Mouse (Mus musculus): ENCODE data around the gene Clcn6.

The Clcn6 gene

GRCm38 (mm10) chr4:147985205-147986132 lies 53.2 kb downstream of the Clcn6 start, which contains the start of gene Nppb:
Gene Nppb, plus strand, starts transcription at chr4:147985788.
- DNase-seq (ENCODE audit: low read depth), result peak; percentile 83

GRCm38 (mm10) chr4:147979441-147979860 lies 59.2 kb downstream of the Clcn6 start:
- no peak for DNase-seq (ENCODE audit: low read depth)

- no peak for DNase-seq (ENCODE audit: low read depth)
Observed at GRCm38 (mm10) chr4:147978391-147978790, 60.2 kb downstream of the Clcn6 start.

- DNase-seq (ENCODE audit: low read depth), result no peak
Observed at GRCm38 (mm10) chr4:147977726-147978125, 60.9 kb downstream of the Clcn6 start.

- no peak for DNase-seq (ENCODE audit: low read depth)
Observed at GRCm38 (mm10) chr4:147976237-147976636, 62.4 kb downstream of the Clcn6 start.

GRCm38 (mm10) chr4:147969337-147969736 lies 69.3 kb downstream of the Clcn6 start:
- DNase-seq (ENCODE audit: low read depth), result no peak

- no peak for DNase-seq (ENCODE audit: low read depth)
Observed at GRCm38 (mm10) chr4:147968816-147969215, 69.8 kb downstream of the Clcn6 start.

GRCm38 (mm10) chr4:147965712-147966111 lies 72.9 kb downstream of the Clcn6 start:
- no peak for DNase-seq (ENCODE audit: low read depth)

GRCm38 (mm10) chr4:147963623-147964022 lies 75.0 kb downstream of the Clcn6 start:
- no peak for DNase-seq (ENCODE audit: low read depth)

- no peak for DNase-seq (ENCODE audit: low read depth)
Observed at GRCm38 (mm10) chr4:147962781-147963180, 75.8 kb downstream of the Clcn6 start.

GRCm38 (mm10) chr4:147959881-147960831 lies 78.5 kb downstream of the Clcn6 start:
- peak; percentile 93 for DNase-seq (ENCODE audit: low read depth)

GRCm38 (mm10) chr4:147957141-147957540 lies 81.5 kb downstream of the Clcn6 start:
- DNase-seq (ENCODE audit: low read depth), result peak; percentile 73
